26 mouse cellular contexts compared by ENCODE assay signal in the genomic region with DNA sequence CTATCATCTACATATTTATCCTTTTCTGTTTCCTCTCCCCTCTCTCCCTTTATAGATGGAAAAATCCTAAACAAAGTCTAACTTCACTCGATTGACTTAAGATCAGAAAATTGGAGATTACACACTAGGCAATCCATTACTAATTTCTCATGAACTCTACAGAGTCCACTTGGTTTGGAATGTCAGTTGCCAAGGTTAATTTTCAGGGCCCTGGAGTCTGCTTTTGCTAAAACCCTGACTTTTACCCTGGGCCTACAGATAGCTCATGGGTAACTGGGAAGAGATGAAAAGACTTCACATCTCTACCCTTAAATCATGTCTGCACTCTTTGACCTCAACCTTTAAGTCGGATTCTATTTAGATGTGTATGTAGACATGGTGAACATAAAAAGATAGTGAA. TPM values are rescaled to one million over a fixed set of nuclear protein-coding genes. Genes with fewer than 3 reads are reported as not detected.
"Had no signal": no experiment of that assay in that cellular context is flagged by ENCODE, and none has a peak within 500 bp of the region (broad histone marks: within the 10 kb centered on the region; RNA-seq: fewer than 3 reads in every experiment).

No protein-coding gene starts in this region.

- H3K36me3 ChIP-seq: heart, embryonic 10.5 days; heart, embryonic 12.5 days; hindbrain, embryonic 10.5 days; hindbrain, embryonic 12.5 days; limb, embryonic 12.5 days; liver, embryonic 12.5 days had no signal

- H3K4me2 ChIP-seq: heart, embryonic 12.5 days; hindbrain, embryonic 12.5 days; hindbrain, embryonic 14.5 days; limb, embryonic 12.5 days; liver, embryonic 12.5 days had no signal

- H3K4me1 ChIP-seq: heart, embryonic 10.5 days; heart, embryonic 12.5 days; hindbrain, embryonic 10.5 days; hindbrain, embryonic 12.5 days; limb, embryonic 12.5 days; liver, embryonic 12.5 days had no signal

- DNase-seq: gastrocnemius, adult 2 months; gastrocnemius, postnatal 10 days; gastrocnemius, postnatal 25 days; heart, adult 2 months; heart, postnatal 10 days; heart, postnatal 4 days; kidney, adult 18-20 months; kidney, adult 8-10 months; kidney, postnatal 10 days; kidney, postnatal 25 days; kidney, postnatal 4 days; liver had no signal

- H3K27ac ChIP-seq: gastrocnemius, adult 2 months; heart, adult 2 months; heart, embryonic 10.5 days; hindbrain, embryonic 10.5 days; hindbrain, embryonic 12.5 days; hindbrain, embryonic 14.5 days; layer of hippocampus, adult 2 months; left cerebral cortex, adult 2 months; limb, embryonic 12.5 days; liver, embryonic 12.5 days; liver, embryonic 14.5 days had no signal

- H3K4me3 ChIP-seq: gastrocnemius, adult 2 months; heart, adult 2 months; heart, embryonic 10.5 days; heart, embryonic 12.5 days; hindbrain, embryonic 10.5 days; hindbrain, embryonic 12.5 days; layer of hippocampus, adult 2 months; left cerebral cortex, adult 2 months; limb, embryonic 12.5 days; liver, embryonic 12.5 days had no signal

- H3K9me3 ChIP-seq: heart, embryonic 10.5 days; heart, embryonic 12.5 days; hindbrain, embryonic 10.5 days; hindbrain, embryonic 12.5 days; limb, embryonic 12.5 days; liver, embryonic 12.5 days had no signal

- H3K27me3 ChIP-seq: heart, embryonic 12.5 days; hindbrain, embryonic 12.5 days; limb, embryonic 12.5 days; liver, embryonic 12.5 days had no signal

- H3K9ac ChIP-seq: heart, embryonic 12.5 days; hindbrain, embryonic 12.5 days; hindbrain, embryonic 14.5 days; limb, embryonic 12.5 days; liver, embryonic 12.5 days; liver, embryonic 14.5 days had no signal

- ATAC-seq: hindbrain, embryonic 16.5 days; inflammation-experienced regulatory T-cells, adult 6 months; intestine, postnatal 0 days; liver, embryonic 12.5 days had no signal

RNA-seq across cellular contexts. Expression of a gene that starts 34.6 kb away (rescaled TPM):
- polyA plus RNA-seq: heart, embryonic 12.5 days; heart, embryonic 14.5 days; hindbrain, embryonic 10.5 days; hindbrain, embryonic 12.5 days; hindbrain, embryonic 14.5 days; limb, embryonic 12.5 days had no signal
